Mouse (Mus musculus) hindbrain, embryonic 12.5 days (tissue): ENCODE data around the gene Riox1. TPM values are rescaled to one million over a fixed set of nuclear protein-coding genes. Genes with fewer than 3 reads are reported as not detected.

Source experiments
- ATAC-seq: fragments of 200-750 bp; cut with Nextera tagmentation; 2 replicates; pipeline ENCODE4 v1.8.0; 2017; ENCODE audit warnings: moderate TSS enrichment; ENCODE audit not compliant: low FRiP score
- H3K27ac ChIP-seq: fragments of 300-500 bp; sonication (generic); 2 replicates; pipeline ENCODE4 v1.5.1; 2016; ENCODE audit warnings: mild to moderate bottlenecking
- H3K27me3 ChIP-seq: fragments of 300-500 bp; sonication (generic); 2 replicates; pipeline ENCODE4 v1.6.1; 2016; ENCODE audit warnings: mild to moderate bottlenecking
- H3K36me3 ChIP-seq: fragments of 300-500 bp; sonication (generic); 2 replicates; pipeline ENCODE4 v1.6.1; 2016; ENCODE audit warnings: mild to moderate bottlenecking
- H3K4me1 ChIP-seq: fragments of 300-500 bp; sonication (generic); 2 replicates; pipeline ENCODE4 v1.6.1; 2016
- H3K4me2 ChIP-seq: fragments of 300-500 bp; sonication (generic); replicated peaks from 2 replicates; pipeline ENCODE4 v1.6.1; 2016; ENCODE audit warnings: mild to moderate bottlenecking
- H3K4me3 ChIP-seq: fragments of 300-500 bp; sonication (generic); 2 replicates; pipeline ENCODE4 v1.5.1; 2016; ENCODE audit warnings: mild to moderate bottlenecking
- H3K9ac ChIP-seq: fragments of 300-500 bp; sonication (generic); 2 replicates; pipeline ENCODE4 v1.6.1; 2016; ENCODE audit warnings: mild to moderate bottlenecking, moderate library complexity
- H3K9me3 ChIP-seq: fragments of 300-500 bp; sonication (generic); replicated peaks from 2 replicates; pipeline ENCODE4 v1.6.1; 2016; ENCODE audit warnings: mild to moderate bottlenecking
- whole genome bisulfite sequencing: fragments of 180-500 bp; shearing (Covaris S2); methylation state at CpG from one replicate; pipeline ENCODE4 v1.1.7; 2016; 5-methylcytosine and 5-hydroxymethylcytosine counted together
- polyA plus RNA-seq: library from polyadenylated mRNA; unstranded; fragments of >200 nt; fragmentation: Nextera tagmentation; extraction: Ambion mirVana; gene quantifications from 2 replicates; pipeline ENCODE4 v1.2.1, GENCODE M21; 2016

Riox1 gene
- polyA plus RNA-seq, 1 experiment from 2014 or later = 18.7 TPM

DNA sequence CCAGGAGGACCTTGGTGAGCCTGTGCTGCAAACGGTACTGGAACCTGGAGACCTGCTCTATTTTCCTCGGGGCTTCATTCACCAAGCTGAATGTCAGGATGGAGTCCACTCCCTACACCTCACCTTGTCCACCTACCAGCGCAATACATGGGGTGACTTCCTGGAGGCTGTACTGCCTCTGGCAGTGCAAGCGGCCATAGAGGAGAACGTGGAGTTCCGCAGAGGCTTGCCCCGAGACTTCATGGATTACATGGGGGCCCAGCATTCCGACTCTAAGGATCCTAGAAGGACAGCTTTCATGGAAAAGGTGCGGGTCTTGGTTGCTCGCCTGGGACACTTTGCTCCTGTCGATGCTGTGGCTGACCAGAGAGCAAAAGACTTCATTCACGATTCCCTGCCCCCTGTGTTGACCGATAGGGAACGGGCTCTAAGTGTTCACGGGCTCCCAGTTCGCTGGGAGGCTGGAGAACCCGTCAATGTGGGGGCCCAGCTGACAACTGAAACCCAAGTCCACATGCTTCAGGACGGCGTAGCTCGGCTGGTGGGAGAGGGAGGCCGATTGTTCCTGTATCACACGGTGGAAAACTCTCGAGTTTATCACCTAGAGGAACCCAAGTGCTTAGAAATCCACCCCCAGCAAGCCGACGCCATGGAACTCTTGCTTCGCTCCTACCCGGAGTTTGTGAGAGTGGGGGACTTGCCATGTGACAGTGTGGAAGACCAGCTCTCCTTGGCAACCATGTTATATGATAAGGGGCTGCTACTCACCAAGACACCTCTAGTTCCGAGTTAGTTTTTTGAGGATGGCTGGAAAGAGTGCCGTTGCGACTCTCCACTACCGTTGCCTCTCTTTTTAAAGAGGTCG is 1.5 kb downstream of the Riox1 start:
- H3K27ac ChIP-seq = no peak overlapping the region
- no peaks in the 10 kb centered on the region for H3K27me3 ChIP-seq
- peak overlapping the region; percentile 88 for H3K9ac ChIP-seq
- ATAC-seq = peak; percentile 35; the same call in 1 of the 2 replicates
- H3K9me3 ChIP-seq = no peaks in the 10 kb centered on the region
- peak overlapping the region; percentile 90 for H3K4me3 ChIP-seq
- peaks cover 28% of the 10 kb centered on the region for H3K4me1 ChIP-seq
- H3K36me3 ChIP-seq = 0 out of 2 replicates have a peak, but pooled peaks cover 12% of the 10 kb centered on the region
- WGBS = 63% methylated on average over 32 of the region's 32 CpGs
- peak overlapping the region; percentile 77 for H3K4me2 ChIP-seq

DNA sequence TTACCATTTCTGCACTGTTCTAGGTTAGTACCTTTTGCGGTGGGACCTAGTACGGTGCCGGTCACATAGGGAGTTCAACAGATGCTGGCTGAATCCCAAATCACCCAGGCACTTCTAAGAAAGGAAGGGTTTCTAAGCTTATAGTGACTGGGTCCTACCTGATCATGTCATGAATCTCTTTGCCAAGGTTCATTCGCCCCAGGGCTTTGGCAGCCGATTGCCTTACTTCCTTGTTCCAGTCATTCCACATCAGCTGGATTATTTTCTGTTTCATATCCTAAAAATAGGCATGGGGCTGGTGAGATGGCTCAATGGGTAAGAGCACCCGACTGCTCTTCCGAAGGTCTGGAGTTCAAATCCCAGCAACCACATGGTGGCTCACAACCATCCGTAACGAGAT is 7.9 kb downstream of the Riox1 start:
- 0 out of 2 replicates have a peak, but pooled peaks cover 6% of the 10 kb centered on the region for H3K36me3 ChIP-seq
- 93% methylated on average over 9 of the region's 9 CpGs for WGBS
- no peak overlapping the region for H3K4me3 ChIP-seq
- H3K9me3 ChIP-seq = no peaks in the 10 kb centered on the region
- H3K4me1 ChIP-seq = peaks cover 6% of the 10 kb centered on the region
- no peaks in the 10 kb centered on the region for H3K27me3 ChIP-seq
- H3K9ac ChIP-seq = no peak overlapping the region
- ATAC-seq = no peak
- H3K4me2 ChIP-seq = no peak overlapping the region
- H3K27ac ChIP-seq = no peak overlapping the region

DNA sequence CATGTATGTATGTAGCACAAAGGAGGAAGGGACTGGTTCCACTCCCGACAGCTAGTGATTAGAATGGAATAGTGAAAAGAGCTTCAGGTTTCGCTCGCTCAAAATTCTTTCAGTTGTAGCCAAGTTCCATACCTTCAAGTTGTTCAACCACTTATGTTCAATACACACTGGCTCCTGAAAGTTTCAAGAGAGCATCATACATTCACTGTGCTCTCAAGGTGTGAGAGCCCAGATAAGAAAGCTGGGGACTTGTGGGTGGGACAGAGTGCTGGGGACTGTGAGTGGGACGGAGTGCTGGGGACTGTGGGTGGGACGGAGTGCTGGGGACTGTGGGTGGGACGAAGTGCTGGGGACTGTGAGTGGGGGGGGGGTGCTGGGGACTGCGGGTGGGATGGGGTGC is 14.8 kb downstream of the Riox1 start:
- 92% methylated on average over 6 of the region's 7 CpGs for WGBS
- Histone ChIP-seq H3K4me3 (no peak overlapping the region), H3K27ac (no peak overlapping the region), H3K27me3 (no peaks in the 10 kb centered on the region), H3K4me2 (no peak overlapping the region), H3K4me1 (no peaks in the 10 kb centered on the region), H3K9ac (no peak overlapping the region), H3K9me3 (no peaks in the 10 kb centered on the region), H3K36me3 (no peaks in the 10 kb centered on the region)
- no peak for ATAC-seq

DNA sequence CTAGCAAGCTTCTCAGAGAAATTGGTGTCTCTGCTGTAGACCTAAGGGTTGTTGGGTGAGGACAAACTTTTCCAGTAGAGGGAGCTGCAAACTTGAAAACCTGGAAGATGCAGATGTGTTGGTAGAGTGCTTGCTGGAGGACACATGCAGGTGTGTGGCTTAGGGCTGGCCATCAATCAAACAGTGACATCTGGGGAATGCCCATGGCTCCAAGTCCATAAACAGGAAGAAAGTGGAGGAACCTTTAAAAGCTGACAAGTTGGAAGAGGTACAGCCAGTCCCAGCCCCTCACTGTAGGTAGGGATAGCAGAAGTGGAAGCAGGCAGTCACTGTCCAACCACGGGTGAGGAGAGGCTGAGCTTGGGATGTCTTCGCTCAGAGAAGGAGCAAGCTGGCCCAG is 21.7 kb downstream of the Riox1 start:
- Histone ChIP-seq H3K9ac (no peak overlapping the region), H3K27ac (no peak overlapping the region), H3K4me2 (no peak overlapping the region), H3K36me3 (no peaks in the 10 kb centered on the region), H3K9me3 (peaks cover 4% of the 10 kb centered on the region; the same call in 1 of the 2 replicates), H3K4me3 (no peak overlapping the region), H3K27me3 (no peaks in the 10 kb centered on the region), H3K4me1 (no peaks in the 10 kb centered on the region)
- ATAC-seq = no peak
- WGBS = 68% methylated on average over 2 of the region's 2 CpGs

DNA sequence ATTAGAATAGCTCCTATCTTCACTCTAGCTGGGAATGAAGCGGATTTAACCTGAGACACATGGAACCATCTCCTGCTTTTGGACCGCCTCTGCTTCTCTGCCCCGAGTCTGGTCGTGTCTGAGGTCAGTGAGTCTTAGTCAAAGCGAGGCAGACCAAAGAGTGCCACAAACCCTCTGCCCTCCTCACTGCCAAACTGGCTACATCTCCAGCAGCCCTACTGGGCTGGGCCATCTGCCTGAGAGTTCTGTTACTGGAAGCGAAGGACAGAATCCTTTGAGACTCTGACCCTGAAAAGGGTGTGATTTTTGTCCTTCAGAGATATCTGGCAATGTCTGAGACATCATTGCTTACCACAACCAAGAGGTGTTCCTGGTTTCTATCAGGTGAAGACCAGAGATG is 28.5 kb downstream of the Riox1 start:
- Histone ChIP-seq H3K4me3 (no peak overlapping the region), H3K27me3 (no peaks in the 10 kb centered on the region), H3K4me1 (no peaks in the 10 kb centered on the region), H3K9ac (no peak overlapping the region), H3K27ac (no peak overlapping the region), H3K36me3 (no peaks in the 10 kb centered on the region), H3K4me2 (no peak overlapping the region), H3K9me3 (peaks cover 4% of the 10 kb centered on the region; the same call in 1 of the 2 replicates)
- no peak for ATAC-seq
- WGBS = 91% methylated on average over 6 of the region's 6 CpGs

- no peak overlapping the region for H3K9ac ChIP-seq
- no peaks in the 10 kb centered on the region for H3K36me3 ChIP-seq
- H3K4me1 ChIP-seq = no peaks in the 10 kb centered on the region
- ATAC-seq = no peak
- H3K9me3 ChIP-seq = no peaks in the 10 kb centered on the region
- no peaks in the 10 kb centered on the region for H3K27me3 ChIP-seq
- H3K27ac ChIP-seq = no peak overlapping the region
- 89% methylated on average over 4 of the region's 4 CpGs for WGBS
- H3K4me2 ChIP-seq = no peak overlapping the region
- H3K4me3 ChIP-seq = no peak overlapping the region
These were observed 31.2 kb downstream of the Riox1 start for GRCm38 (mm10) chr12:83981615-83982014.

DNA sequence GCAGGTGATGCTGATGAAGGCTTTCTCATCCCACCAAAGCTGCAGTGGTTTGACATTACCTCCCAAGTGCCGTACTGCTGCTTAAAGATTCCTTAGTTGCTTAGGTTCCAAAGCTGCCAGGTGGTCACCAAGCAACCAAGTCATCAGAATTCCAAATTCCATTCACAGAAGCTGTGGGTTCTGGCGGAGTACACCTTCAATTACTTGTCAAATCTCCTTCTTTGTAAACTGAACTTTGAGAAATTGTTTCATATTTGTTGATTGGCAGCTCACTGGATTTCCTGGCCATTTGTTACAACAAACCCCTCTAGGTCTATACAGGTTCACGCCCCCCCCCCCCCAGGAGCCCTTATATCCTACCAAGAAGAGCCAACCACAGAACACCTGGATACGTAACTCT is 34.3 kb downstream of the Riox1 start, which contains the start of gene Heatr4:
TSS of gene Heatr4 (minus strand) at position 101 of the 400 bp plus-strand sequence.
- WGBS = 80% methylated on average over 4 of the region's 4 CpGs
- no peak within 1 kb of the TSS for H3K4me3 ChIP-seq

GRCm38 (mm10) chr12:83987242-83987582 is 36.8 kb downstream of the Riox1 start:
- H3K36me3 ChIP-seq = no peaks in the 10 kb centered on the region
- no peaks in the 10 kb centered on the region for H3K9me3 ChIP-seq
- peaks cover 7% of the 10 kb centered on the region for H3K4me1 ChIP-seq
- H3K4me2 ChIP-seq = peak overlapping the region; percentile 60
- peak overlapping the region; percentile 59 for H3K4me3 ChIP-seq
- H3K9ac ChIP-seq = no peak overlapping the region
- no peaks in the 10 kb centered on the region for H3K27me3 ChIP-seq
- peak overlapping the region; percentile 89 for H3K27ac ChIP-seq
- WGBS = 39% methylated on average over 8 of the region's 8 CpGs
- no peak for ATAC-seq

More for the DNA sequence above, 34.3 kb downstream of the Riox1 start, which contains the start of gene Heatr4:
- no peak within 1 kb of the TSS for H3K4me2 ChIP-seq
- no peak within 1 kb of the TSS for H3K9ac ChIP-seq
- H3K27me3 ChIP-seq = no peaks in the 10 kb centered on the region
- no peak for ATAC-seq
- no peaks in the 10 kb centered on the region for H3K9me3 ChIP-seq
- H3K4me1 ChIP-seq = peaks cover 7% of the 10 kb centered on the region
- no peak within 1 kb of the TSS for H3K27ac ChIP-seq
- no peaks in the 10 kb centered on the region for H3K36me3 ChIP-seq

GRCm38 (mm10) chr12:83987583-83988441 is 37.4 kb downstream of the Riox1 start, which contains the start of gene Acot2:
Gene Acot2 (plus strand): TSS chr12:83987861.
- Histone ChIP-seq H3K27ac (peak within 1 kb of the TSS; percentile 89), H3K36me3 (no peaks in the 10 kb centered on the region), H3K9ac (peak within 1 kb of the TSS; percentile 73), H3K27me3 (no peaks in the 10 kb centered on the region), H3K4me2 (peak within 1 kb of the TSS; percentile 60), H3K4me1 (peaks cover 7% of the 10 kb centered on the region), H3K4me3 (peak within 1 kb of the TSS; percentile 59), H3K9me3 (no peaks in the 10 kb centered on the region)
- ATAC-seq = peak; percentile 92
- WGBS = under 1% methylated on average over 80 of the region's 80 CpGs

DNA sequence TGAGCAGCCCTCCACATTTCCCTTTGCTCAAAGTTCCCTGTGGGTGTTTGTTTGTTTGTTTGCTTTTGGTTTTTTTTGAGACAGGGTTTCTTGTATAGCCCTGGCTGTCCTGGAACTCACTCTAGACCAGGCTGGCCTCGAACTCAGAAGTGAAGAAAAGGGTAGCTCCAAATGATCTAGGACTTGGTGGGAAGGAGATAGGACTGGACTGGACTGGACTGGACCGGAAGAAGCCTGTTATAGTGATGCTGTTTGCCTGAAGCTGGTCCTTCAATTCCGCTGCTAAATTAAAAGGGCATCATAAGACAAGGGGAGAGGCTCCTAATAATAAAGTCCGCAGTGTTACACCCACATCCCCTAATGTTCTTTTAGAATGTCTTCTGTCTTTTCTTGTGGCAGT is 38.1 kb downstream of the Riox1 start:
- H3K27me3 ChIP-seq = no peaks in the 10 kb centered on the region
- 0 out of 2 replicates have a peak, but pooled peaks have one; percentile 11 for ATAC-seq
- no peaks in the 10 kb centered on the region for H3K9me3 ChIP-seq
- H3K4me2 ChIP-seq = peak overlapping the region; percentile 60
- peaks cover 4% of the 10 kb centered on the region; the same call in 1 of the 2 replicates for H3K36me3 ChIP-seq
- H3K9ac ChIP-seq = peak overlapping the region; percentile 73
- 73% methylated on average over 4 of the region's 4 CpGs for WGBS
- peaks cover 7% of the 10 kb centered on the region for H3K4me1 ChIP-seq
- peak overlapping the region; percentile 89; the same call in 1 of the 2 replicates for H3K27ac ChIP-seq
- peak overlapping the region; percentile 59 for H3K4me3 ChIP-seq

DNA sequence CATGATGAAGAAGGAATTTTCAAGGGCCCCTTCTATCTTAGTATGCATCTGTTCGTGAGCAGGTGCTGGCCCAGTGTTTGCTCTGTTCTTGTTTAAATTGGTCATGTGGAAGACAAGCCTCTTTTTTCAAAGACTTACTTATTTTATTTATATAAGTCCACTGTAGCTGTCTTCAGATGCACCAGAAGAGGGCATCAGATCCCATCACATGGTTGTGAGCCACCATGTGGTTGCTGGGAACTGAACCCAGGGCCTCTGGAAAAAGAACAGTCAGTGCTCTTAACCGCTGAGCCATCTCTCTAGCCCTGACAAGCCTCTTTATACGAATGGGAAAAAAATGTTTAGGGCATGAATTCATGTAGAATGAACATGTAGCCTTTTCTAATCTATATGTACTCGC is 39.0 kb downstream of the Riox1 start:
- no peak for ATAC-seq
- no peaks in the 10 kb centered on the region for H3K9me3 ChIP-seq
- H3K4me2 ChIP-seq = no peak overlapping the region
- no peak overlapping the region for H3K4me3 ChIP-seq
- no peak overlapping the region for H3K9ac ChIP-seq
- no peak overlapping the region for H3K27ac ChIP-seq
- no peaks in the 10 kb centered on the region for H3K27me3 ChIP-seq
- H3K4me1 ChIP-seq = peaks cover 7% of the 10 kb centered on the region
- H3K36me3 ChIP-seq = peaks cover 4% of the 10 kb centered on the region; the same call in 1 of the 2 replicates
- 95% methylated on average over 4 of the region's 4 CpGs for WGBS

DNA sequence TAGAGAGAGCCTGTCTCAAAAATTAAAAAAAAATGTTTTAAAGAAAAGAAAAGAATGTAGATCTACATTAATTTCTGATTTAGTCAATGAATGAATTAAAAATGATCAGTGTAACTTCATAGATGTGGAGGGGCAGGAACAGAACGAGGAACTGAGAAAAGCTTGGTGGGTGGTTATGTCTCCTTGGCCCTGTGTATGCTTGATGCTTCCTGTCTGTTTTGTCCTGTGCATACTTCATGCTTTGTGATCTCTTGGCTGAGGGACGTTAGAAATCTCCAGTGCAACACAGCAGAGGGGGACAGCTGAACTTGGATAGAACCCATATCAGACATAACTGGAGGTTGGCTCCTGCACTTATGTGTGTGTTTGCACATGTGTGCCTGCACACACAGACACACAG is 46.8 kb downstream of the Riox1 start:
- H3K4me1 ChIP-seq = no peaks in the 10 kb centered on the region
- H3K4me3 ChIP-seq = no peak overlapping the region
- H3K9me3 ChIP-seq = no peaks in the 10 kb centered on the region
- 67% methylated on average over 2 of the region's 2 CpGs for WGBS
- H3K4me2 ChIP-seq = no peak overlapping the region
- peaks cover 4% of the 10 kb centered on the region; the same call in 1 of the 2 replicates for H3K36me3 ChIP-seq
- ATAC-seq = no peak
- no peak overlapping the region for H3K9ac ChIP-seq
- no peaks in the 10 kb centered on the region for H3K27me3 ChIP-seq
- no peak overlapping the region for H3K27ac ChIP-seq
